Mouse (Mus musculus): ENCODE data around the gene Scn2a.

DNA sequence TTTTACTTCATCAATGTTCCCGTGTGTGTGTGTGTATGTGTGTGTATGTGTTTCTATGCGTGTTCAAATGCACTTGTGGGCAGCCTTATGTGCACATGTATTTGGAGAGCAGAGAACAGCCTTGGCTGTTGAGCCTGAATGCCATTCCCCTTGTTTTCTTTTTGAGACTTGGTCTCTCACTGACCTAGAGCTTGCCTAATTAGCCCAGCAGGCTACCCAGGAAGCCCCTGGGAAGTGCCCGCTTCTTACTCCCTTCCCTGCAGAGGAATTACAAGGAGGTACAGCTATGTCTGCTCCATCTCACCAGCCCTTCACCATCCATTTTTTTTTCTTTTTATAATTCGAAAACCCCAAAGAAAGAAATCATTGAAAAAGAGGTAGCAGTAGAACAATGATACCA lies 44.6 kb downstream of the Scn2a start:
- TF ChIP-seq CTCF (IDR thresholded peaks at IDR 0.05; ENCODE audit: extremely low read depth, insufficient read depth, low read length), result no peak
- TF ChIP-seq POLR2A (IDR thresholded peaks at IDR 0.05; ENCODE audit: extremely low read depth, insufficient read depth, low read length), result no peak
